Mouse (Mus musculus) CH12.LX (cell line): Measurements from ENCODE around the gene Fbxo3. TPM values are rescaled to one million over a fixed set of nuclear protein-coding genes. Genes with fewer than 3 reads are reported as not detected.

ENCODE experiments used
- DNase-seq: peaks from one replicate; pipeline ENCODE4 v3.0.0-alpha.2; 2013; ENCODE audit errors: extremely low read depth
- H3K27ac ChIP-seq: 2 replicates; pipeline ENCODE4 v1.5.1; 2012; ENCODE audit warnings: low read depth, mild to moderate bottlenecking, control low read depth, moderate library complexity; ENCODE audit not compliant: insufficient read depth
- H3K27me3 ChIP-seq: replicated peaks from 2 replicates; pipeline ENCODE3; 2012; ENCODE audit warnings: inconsistent platforms
- H3K36me3 ChIP-seq, 2 experiments: replicated peaks in 1 of 2; 2 replicates each; pipeline versions ENCODE3 to v1.6.1; 2012; ENCODE audit warnings: inconsistent platforms in 1 of 2, low read length in 1 of 2, mild to moderate bottlenecking in 1 of 2, mixed read lengths in 1 of 2, moderate library complexity in 1 of 2; ENCODE audit not compliant: control insufficient read depth in 1 of 2, insufficient read depth in 1 of 2
- H3K4me1 ChIP-seq, 2 experiments: 2 replicates each; pipeline ENCODE4 v1.6.1; 2012; ENCODE audit warnings: inconsistent platforms in 1 of 2, moderate library complexity in 1 of 2; ENCODE audit not compliant: insufficient read depth in 2 of 2, control insufficient read depth in 1 of 2
- H3K4me2 ChIP-seq: 2 replicates; pipeline ENCODE4 v1.6.1; 2012; ENCODE audit warnings: low read depth, mild to moderate bottlenecking, control low read depth; ENCODE audit not compliant: poor library complexity, insufficient read depth, severe bottlenecking
- H3K4me3 ChIP-seq, 3 experiments: fragments of 150-350 bp in 1 of 3; sonication (generic) in 1 of 3; replicated peaks in 1 of 3; 2 replicates each; pipeline versions ENCODE3 to v1.5.1; 2011 to 2012; ENCODE audit warnings: low read depth in 2 of 3, low read length in 2 of 3, mild to moderate bottlenecking in 2 of 3, moderate library complexity in 2 of 3, control low read depth in 1 of 3, improper control_type of control experiment in 1 of 3, inconsistent platforms in 1 of 3, mixed read lengths in 1 of 3; ENCODE audit not compliant: poor library complexity in 1 of 3
- H3K79me2 ChIP-seq: replicated peaks from 2 replicates; pipeline ENCODE4 v1.6.1; 2012; ENCODE audit warnings: mild to moderate bottlenecking, moderate library complexity; ENCODE audit not compliant: control insufficient read depth, poor library complexity, insufficient read depth, severe bottlenecking; ENCODE audit errors: extremely low read depth
- H3K9ac ChIP-seq: 2 replicates; pipeline ENCODE4 v1.6.1; 2012; ENCODE audit warnings: low read depth, mild to moderate bottlenecking, control low read depth, moderate library complexity; ENCODE audit not compliant: insufficient read depth
- H3K9me3 ChIP-seq: replicated peaks from 2 replicates; pipeline ENCODE3; 2012; ENCODE audit warnings: low read length, inconsistent platforms, mixed read lengths
- BHLHE40 ChIP-seq: IDR thresholded peaks from 2 replicates; pipeline ENCODE4 v1.6.1; 2011; ENCODE audit warnings: mild to moderate bottlenecking, low read depth, low read length, improper control_type of control experiment
- CHD2 ChIP-seq: IDR thresholded peaks from 2 replicates; pipeline ENCODE4 v1.6.1; 2011; ENCODE audit warnings: low read length, improper control_type of control experiment
- CTCF ChIP-seq, 2 experiments: IDR thresholded peaks in 1 of 2; conservative IDR thresholded peaks in 1 of 2; 2 replicates each; pipeline ENCODE4 v1.5.1; 2011 to 2012; ENCODE audit warnings: low read depth in 2 of 2, low read length in 2 of 2, improper control_type of control experiment in 1 of 2, inconsistent platforms in 1 of 2, mild to moderate bottlenecking in 1 of 2, moderate library complexity in 1 of 2
- E2F4 ChIP-seq: IDR thresholded peaks from 2 replicates; pipeline ENCODE4 v1.6.1; 2011; ENCODE audit warnings: low read depth, low read length, improper control_type of control experiment; ENCODE audit not compliant: insufficient replicate concordance
- ELF1 ChIP-seq: IDR thresholded peaks from 2 replicates; pipeline ENCODE4 v1.6.1; 2014; ENCODE audit warnings: low read depth, mild to moderate bottlenecking, inconsistent platforms, low read length, improper control_type of control experiment
- IRF4 ChIP-seq: IDR thresholded peaks from 2 replicates; pipeline ENCODE4 v1.6.1; 2014; ENCODE audit warnings: low read depth, mild to moderate bottlenecking, inconsistent platforms, low read length, improper control_type of control experiment
- JUN ChIP-seq: IDR thresholded peaks from 2 replicates; pipeline ENCODE4 v1.6.1; 2011; ENCODE audit warnings: low read depth, mild to moderate bottlenecking, low read length, improper control_type of control experiment, moderate library complexity; ENCODE audit not compliant: insufficient read depth
- JUND ChIP-seq: conservative IDR thresholded peaks from 2 replicates; pipeline ENCODE4 v1.6.1; 2011; ENCODE audit warnings: low read depth, low read length, improper control_type of control experiment
- KAT2A ChIP-seq: IDR thresholded peaks from 2 replicates; pipeline ENCODE4 v1.6.1; 2012; ENCODE audit warnings: low read length, improper control_type of control experiment, inconsistent platforms; ENCODE audit not compliant: insufficient replicate concordance
- MAFK ChIP-seq: IDR thresholded peaks from 2 replicates; pipeline ENCODE4 v1.6.1; 2011; ENCODE audit warnings: low read length, improper control_type of control experiment; ENCODE audit not compliant: insufficient replicate concordance
- MAX ChIP-seq: IDR thresholded peaks from 2 replicates; pipeline ENCODE4 v1.6.1; 2011; ENCODE audit warnings: low read length, improper control_type of control experiment
- MAZ ChIP-seq: IDR thresholded peaks from 2 replicates; pipeline ENCODE4 v1.6.1; 2012; ENCODE audit warnings: low read depth, mild to moderate bottlenecking, inconsistent platforms, low read length, improper control_type of control experiment, moderate library complexity
- MEF2A ChIP-seq: IDR thresholded peaks from 2 replicates; pipeline ENCODE4 v1.6.1; 2014; ENCODE audit warnings: low read depth, mild to moderate bottlenecking, inconsistent platforms, low read length, improper control_type of control experiment, borderline replicate concordance
- MXI1 ChIP-seq: IDR thresholded peaks from 2 replicates; pipeline ENCODE4 v1.6.1; 2011; ENCODE audit warnings: mild to moderate bottlenecking, low read depth, low read length, improper control_type of control experiment
- MYC ChIP-seq: IDR thresholded peaks from 2 replicates; pipeline ENCODE4 v1.6.1; 2011; ENCODE audit warnings: low read depth, mild to moderate bottlenecking, improper control_type of control experiment, low read length
- NELFE ChIP-seq: IDR thresholded peaks from 2 replicates; pipeline ENCODE4 v1.6.1; 2011; ENCODE audit warnings: low read depth, low read length, improper control_type of control experiment
- PAX5 ChIP-seq: IDR thresholded peaks from 2 replicates; pipeline ENCODE4 v1.6.1; 2012; ENCODE audit warnings: low read length, inconsistent platforms, mixed read lengths
- RAD21 ChIP-seq: IDR thresholded peaks from 2 replicates; pipeline ENCODE4 v1.6.1; 2011; ENCODE audit warnings: low read depth, mild to moderate bottlenecking, low read length, improper control_type of control experiment, moderate library complexity
- RCOR1 ChIP-seq: conservative IDR thresholded peaks from 2 replicates; pipeline ENCODE4 v1.6.1; 2012; ENCODE audit warnings: low read depth, mild to moderate bottlenecking, inconsistent platforms, low read length, improper control_type of control experiment
- SMC3 ChIP-seq: IDR thresholded peaks from 2 replicates; pipeline ENCODE4 v1.6.1; 2011; ENCODE audit warnings: low read depth, low read length, improper control_type of control experiment
- TBP ChIP-seq: conservative IDR thresholded peaks from 2 replicates; pipeline ENCODE4 v1.6.1; 2011; ENCODE audit warnings: low read depth, low read length, improper control_type of control experiment
- TCF12 ChIP-seq: IDR thresholded peaks from 2 replicates; pipeline ENCODE4 v1.6.1; 2014; ENCODE audit warnings: low read depth, mild to moderate bottlenecking, inconsistent platforms, low read length, improper control_type of control experiment
- USF1 ChIP-seq: IDR thresholded peaks from 2 replicates; pipeline ENCODE4 v1.6.1; 2014; ENCODE audit warnings: low read depth, mild to moderate bottlenecking, inconsistent platforms, low read length, improper control_type of control experiment
- USF2 ChIP-seq: conservative IDR thresholded peaks from 2 replicates; pipeline ENCODE4 v1.6.1; 2011; ENCODE audit warnings: low read depth, low read length, improper control_type of control experiment
- ZC3H11A ChIP-seq: IDR thresholded peaks from 2 replicates; pipeline ENCODE4 v1.6.1; 2012; ENCODE audit warnings: low read depth, mild to moderate bottlenecking, inconsistent platforms, low read length, improper control_type of control experiment
- ZKSCAN1 ChIP-seq: IDR thresholded peaks from 2 replicates; pipeline ENCODE4 v1.6.1; 2012; ENCODE audit warnings: low read depth, inconsistent platforms, low read length, improper control_type of control experiment, borderline replicate concordance
- ZMIZ1 ChIP-seq: IDR thresholded peaks from 2 replicates; pipeline ENCODE4 v1.6.1; 2012; ENCODE audit warnings: low read depth, mild to moderate bottlenecking, inconsistent platforms, low read length, improper control_type of control experiment
- ZNF384 ChIP-seq: IDR thresholded peaks from 2 replicates; pipeline ENCODE4 v1.6.1; 2012; ENCODE audit warnings: low read depth, low read length, improper control_type of control experiment, inconsistent platforms
- dilution Hi-C: fragments of 300-500 bp; cut with MboI; formaldehyde crosslinking; loops from 2 replicates; pipeline ENCODE4 v1.14.3; 2020; ENCODE audit warnings: low sequenced_read_pairs; ENCODE audit not compliant: extremely low pct_unique_long_range_greater_than_20kb, extremely low pct_ligation_motif_present
- in situ Hi-C: fragments of 300-500 bp; cut with MboI; formaldehyde crosslinking; loops from 3 replicates; pipeline ENCODE4 v1.14.3; 2019; ENCODE audit warnings: low sequenced_read_pairs, low pct_ligation_motif_present, low pct_unique_long_range_greater_than_20kb, mixed read lengths
- polyA plus RNA-seq: library from polyadenylated mRNA; unstranded; fragments of >175 nt; gene quantifications from 2 replicates; pipeline ENCODE4 v1.2.1, GENCODE M21; 2012; ENCODE audit warnings: low read depth; ENCODE audit not compliant: insufficient read length
- total RNA-seq, 2 experiments: library from RNA; depleted of rRNA; stranded (reverse); fragments of 300-350 nt in 1 of 2; fragments of >200 nt in 1 of 2; gene quantifications; 2 replicates each; pipeline ENCODE4 v1.2.3; 2012 to 2014

Gene Fbxo3
- total and polyA plus RNA-seq, 3 experiments = 29.7 to 63.7 (median 38.4) TPM

DNA sequence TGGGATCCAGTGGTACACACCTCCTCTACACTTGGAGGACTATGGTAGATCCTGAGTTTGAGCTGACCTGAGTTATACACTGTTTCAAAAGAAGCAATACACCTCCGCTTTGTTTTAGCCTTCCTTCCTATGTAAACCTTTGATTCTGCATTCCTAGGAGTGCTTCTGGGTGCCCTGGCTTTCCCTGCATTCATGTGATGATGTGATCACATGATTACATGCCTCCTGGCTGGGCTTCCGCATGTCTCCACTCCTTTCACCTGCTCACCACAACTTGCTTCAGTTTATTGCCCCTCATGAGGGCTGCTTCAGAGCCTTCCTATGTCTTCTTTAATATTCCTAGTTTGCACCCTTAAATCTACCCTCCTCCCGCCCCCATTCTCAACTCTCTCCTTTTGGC, 4.5 kb downstream of the Fbxo3 start:
- Histone ChIP-seq H3K4me3 (no peak overlapping the region), H3K27me3 (no peaks in the 10 kb centered on the region), H3K4me2 (no peak overlapping the region), H3K27ac (no peak overlapping the region), H3K9me3 (no peaks in the 10 kb centered on the region), H3K9ac (no peak overlapping the region), H3K4me1 (peaks cover 3 to 27% of the 10 kb centered on the region in 2 experiments; a peak in 2 of 4 replicates), H3K36me3 (peaks cover 13 to 56% of the 10 kb centered on the region in 2 experiments), H3K79me2 (peaks cover 14% of the 10 kb centered on the region)
- dilution Hi-C loops (no loop called here), in situ Hi-C loops (loop anchor here (25.0 kb wide), 1 partner anchor 555 kb away; the partner anchor contains the start of gene Cstf3)
- TF ChIP-seq MAX (no peak), ELF1 (no peak), NELFE (no peak), ZC3H11A (no peak), PAX5 (no peak), MAFK (no peak), ZMIZ1 (no peak), USF1 (no peak), E2F4 (no peak), IRF4 (no peak), RCOR1 (no peak), BHLHE40 (no peak), MXI1 (no peak), TCF12 (no peak), KAT2A (no peak), MYC (no peak)
- no peak for DNase-seq

DNA sequence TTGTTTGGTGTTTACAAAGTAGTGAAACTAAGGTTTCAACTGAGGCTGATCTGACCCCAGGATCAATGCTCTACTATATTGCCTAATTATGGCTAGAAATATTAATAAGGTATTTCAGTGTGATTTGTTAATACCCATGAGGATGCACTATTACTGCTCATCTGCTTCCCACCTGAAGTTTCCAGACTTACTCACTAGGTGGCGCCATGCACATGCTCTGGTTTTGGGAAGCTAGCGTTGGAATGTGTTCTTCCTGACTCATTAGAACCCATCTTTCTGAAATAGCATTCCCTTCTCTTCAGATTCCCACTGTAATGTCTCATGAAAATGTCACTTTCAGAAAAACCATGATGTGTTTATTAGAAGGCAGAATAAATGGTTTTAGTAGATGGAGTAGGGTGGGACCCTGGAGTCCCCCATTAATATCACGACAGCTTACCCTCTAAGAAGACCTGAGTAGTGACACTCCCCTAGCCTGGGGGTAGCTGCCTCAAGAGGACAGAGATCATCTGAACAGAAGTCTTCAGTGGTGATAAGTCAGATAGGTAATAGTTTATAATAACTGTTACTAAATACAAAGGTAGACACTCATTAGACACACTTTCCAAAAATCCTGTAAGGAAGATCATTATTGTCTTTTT, 7.4 kb downstream of the Fbxo3 start:
- in situ Hi-C loops (loop anchor here (25.0 kb wide), 1 partner anchor 552 kb away; the partner anchor contains the start of gene Cstf3), dilution Hi-C loops (no loop called here)
- Histone ChIP-seq H3K9me3 (no peaks in the 10 kb centered on the region), H3K4me2 (no peak overlapping the region), H3K9ac (no peak overlapping the region), H3K4me1 (peaks cover 0 to 18% of the 10 kb centered on the region in 2 experiments; a peak in 2 of 4 replicates), H3K79me2 (no peaks in the 10 kb centered on the region; the same call in 1 of the 2 replicates), H3K27ac (no peak overlapping the region), H3K27me3 (no peaks in the 10 kb centered on the region), H3K36me3 (peaks cover 15 to 77% of the 10 kb centered on the region in 2 experiments), H3K4me3 (no peak overlapping the region)
- no peak for TF ChIP-seq ZNF384
- TF ChIP-seq KAT2A = no peak
- peak; percentile 92 to 96 for TF ChIP-seq CTCF (conservative IDR thresholded peaks at IDR 0.05 in 1 of 2, IDR thresholded peaks at IDR 0.05 in 1 of 2; ENCODE audit: low read depth in 2 of 2, low read length in 2 of 2)
- no peak for TF ChIP-seq IRF4
- no peak for TF ChIP-seq E2F4
- TF ChIP-seq SMC3 = peak; percentile 76
- TF ChIP-seq MAZ = no peak
- TF ChIP-seq RAD21 = peak; percentile 88
- no peak for TF ChIP-seq TBP
- TF ChIP-seq JUND = no peak
- TF ChIP-seq MAFK = no peak
- TF ChIP-seq ZKSCAN1 = no peak
- no peak for TF ChIP-seq USF2
- no peak for TF ChIP-seq MXI1
- no peak for TF ChIP-seq PAX5
- TF ChIP-seq JUN = no peak
- TF ChIP-seq MEF2A = no peak
- TF ChIP-seq CHD2 = no peak
- peak; percentile 41 for DNase-seq
